Mouse (Mus musculus) liver, embryonic 16.5 days (tissue): ENCODE measurements at regions not wholly inside any gene's neighbourhood (a gene's known extent, or its start where the extent isn't known, plus 50 kb on each side); places are given as distances from the start of the nearest gene placed in this dataset.

Experiments used
- ATAC-seq: fragments of 200-750 bp; cut with Nextera tagmentation; 2 replicates; pipeline ENCODE4 v1.8.0; 2017; ENCODE audit warnings: low read depth, mild to moderate bottlenecking, moderate number of reproducible peaks, moderate library complexity
- H3K27ac ChIP-seq: fragments of 300-500 bp; sonication (generic); 2 replicates; pipeline ENCODE4 v1.5.1; 2014; ENCODE audit warnings: mild to moderate bottlenecking, low read length
- H3K27me3 ChIP-seq: fragments of 300-500 bp; sonication (generic); 2 replicates; pipeline ENCODE4 v1.6.1; 2014; ENCODE audit warnings: low read depth, low read length, mixed read lengths; ENCODE audit not compliant: control insufficient read depth, insufficient read depth
- H3K36me3 ChIP-seq: fragments of 300-500 bp; sonication (generic); 2 replicates; pipeline ENCODE4 v1.6.1; 2014; ENCODE audit warnings: mild to moderate bottlenecking; ENCODE audit not compliant: control insufficient read depth, insufficient read depth
- H3K4me1 ChIP-seq: fragments of 300-500 bp; sonication (generic); 2 replicates; pipeline ENCODE4 v1.6.1; 2014; ENCODE audit warnings: low read depth, low read length, mixed read lengths; ENCODE audit not compliant: control insufficient read depth
- H3K4me2 ChIP-seq: fragments of 300-500 bp; sonication (generic); 2 replicates; pipeline ENCODE4 v1.6.1; 2014; ENCODE audit warnings: low read depth, low read length, mixed read lengths
- H3K4me3 ChIP-seq: fragments of 300-500 bp; sonication (generic); 2 replicates; pipeline ENCODE4 v1.5.1; 2014; ENCODE audit warnings: low read depth, mild to moderate bottlenecking, low read length
- H3K9ac ChIP-seq: fragments of 300-500 bp; sonication (generic); 2 replicates; pipeline ENCODE4 v1.6.1; 2014; ENCODE audit warnings: low read depth, low read length
- H3K9me3 ChIP-seq: fragments of 300-500 bp; sonication (generic); replicated peaks from 2 replicates; pipeline ENCODE4 v1.6.1; 2016; ENCODE audit warnings: low read length; ENCODE audit not compliant: control insufficient read depth
- WGBS: fragments of 180-500 bp; shearing (Covaris S2); extraction: QIAGEN DNeasy Blood & Tissue Kit; methylation state at CpG from one replicate; pipeline ENCODE4 v1.1.7; 2014; ENCODE audit not compliant: insufficient replicate concordance; 5-methylcytosine and 5-hydroxymethylcytosine counted together

DNA sequence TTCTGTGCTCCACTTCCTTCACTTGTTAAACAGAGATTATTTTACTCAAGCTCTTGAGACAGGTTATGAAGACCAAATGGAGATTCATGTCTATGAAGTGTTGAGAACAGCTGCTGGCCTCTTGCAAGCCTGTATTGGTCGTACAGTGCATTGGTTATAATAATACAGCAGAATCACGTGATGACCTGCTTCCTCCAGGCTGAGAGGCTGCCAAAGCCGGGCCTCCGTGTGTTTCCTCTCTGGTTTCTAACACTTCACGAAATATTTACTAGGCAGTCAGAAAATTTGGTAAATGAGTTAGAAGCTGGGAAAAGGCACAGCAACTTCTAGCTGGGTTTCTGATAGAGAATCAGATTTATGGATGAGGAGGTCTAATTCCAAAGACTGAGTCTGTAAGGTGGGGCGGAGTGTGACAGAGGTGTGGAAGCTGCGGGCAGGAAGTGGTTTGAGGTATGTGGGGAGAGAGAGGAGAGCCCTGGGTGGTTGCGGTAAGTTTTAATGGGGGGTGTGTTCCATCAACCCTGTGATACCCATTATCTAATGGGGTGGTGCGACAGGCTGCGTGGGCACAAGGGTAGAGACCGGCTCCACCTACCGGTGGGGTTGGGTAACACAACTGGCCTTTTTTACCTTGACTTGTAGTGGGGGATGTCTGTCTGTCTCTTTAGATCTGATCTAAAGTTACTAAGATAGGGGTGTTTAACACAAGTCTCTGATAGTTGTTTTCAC is 159.5 kb downstream of the Plpp3 start:
- H3K4me3 ChIP-seq = no peak overlapping the region
- no peak for ATAC-seq

GRCm38 (mm10) chr4:105318421-105318820 is 161.3 kb downstream of the Plpp3 start:
- no peak overlapping the region for H3K4me2 ChIP-seq
- no peak overlapping the region for H3K27ac ChIP-seq
- no peak overlapping the region for H3K9ac ChIP-seq
- no peaks in the 10 kb centered on the region for H3K36me3 ChIP-seq
- ATAC-seq = no peak
- H3K9me3 ChIP-seq = no peaks in the 10 kb centered on the region
- WGBS = 46% methylated on average over 2 of the region's 2 CpGs
- no peaks in the 10 kb centered on the region for H3K27me3 ChIP-seq
- H3K4me1 ChIP-seq = no peaks in the 10 kb centered on the region
- no peak overlapping the region for H3K4me3 ChIP-seq

More for the DNA sequence above, 159.5 kb downstream of the Plpp3 start:
- no peaks in the 10 kb centered on the region for H3K27me3 ChIP-seq
- H3K27ac ChIP-seq = no peak overlapping the region
- H3K9me3 ChIP-seq = no peaks in the 10 kb centered on the region
- H3K36me3 ChIP-seq = no peaks in the 10 kb centered on the region
- WGBS = 25% methylated on average over 12 of the region's 12 CpGs
- H3K4me1 ChIP-seq = no peaks in the 10 kb centered on the region
- H3K9ac ChIP-seq = no peak overlapping the region
- no peak overlapping the region for H3K4me2 ChIP-seq

DNA sequence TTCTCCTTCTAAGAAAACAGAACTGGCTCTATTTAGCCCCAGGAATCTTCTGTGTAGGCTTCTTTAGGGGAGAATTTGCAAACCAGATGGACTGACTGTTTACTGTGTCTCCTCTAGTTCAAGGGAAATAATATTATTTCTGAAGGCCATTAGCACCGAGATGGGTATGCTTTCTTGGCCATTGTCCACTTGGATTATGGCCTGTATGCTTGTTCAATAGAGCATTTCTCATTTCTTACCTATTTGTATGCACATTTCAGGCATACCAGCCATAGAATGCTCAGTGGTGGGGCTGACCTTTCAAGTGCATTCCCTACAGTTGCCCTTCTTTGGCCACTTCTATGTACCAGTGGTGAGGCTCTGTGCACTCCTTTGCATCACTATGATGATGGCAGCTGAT is 166.3 kb downstream of the Plpp3 start:
- Histone ChIP-seq H3K27me3 (no peaks in the 10 kb centered on the region), H3K4me3 (no peak overlapping the region), H3K9ac (no peak overlapping the region), H3K36me3 (no peaks in the 10 kb centered on the region), H3K27ac (no peak overlapping the region), H3K4me1 (no peaks in the 10 kb centered on the region), H3K9me3 (no peaks in the 10 kb centered on the region), H3K4me2 (no peak overlapping the region)
- ATAC-seq = no peak
- 62% methylated on average over 1 of the region's 1 CpGs for WGBS

DNA sequence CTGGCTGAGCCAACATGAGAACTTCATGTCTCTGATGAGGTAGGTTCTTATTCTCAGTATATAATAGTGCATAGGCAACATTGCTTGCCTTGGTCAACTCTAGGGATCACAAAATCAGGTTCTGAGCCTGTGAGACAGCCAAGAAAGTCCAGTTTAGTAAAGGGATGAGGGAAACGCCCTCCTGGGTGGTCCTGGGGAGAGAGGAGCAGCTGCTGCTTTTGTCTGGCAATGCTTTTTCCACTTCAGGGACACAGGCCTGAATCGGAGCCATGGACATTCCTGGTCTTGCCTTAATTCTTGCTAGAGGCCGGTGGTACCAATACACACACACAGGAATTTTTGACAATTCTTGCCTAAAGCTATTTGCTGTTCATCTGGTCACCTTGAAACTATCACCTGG is 169.8 kb downstream of the Plpp3 start:
- H3K27ac ChIP-seq = no peak overlapping the region
- no peaks in the 10 kb centered on the region for H3K27me3 ChIP-seq
- H3K4me1 ChIP-seq = no peaks in the 10 kb centered on the region
- WGBS = 45% methylated on average over 3 of the region's 3 CpGs
- no peaks in the 10 kb centered on the region for H3K9me3 ChIP-seq
- no peak overlapping the region for H3K4me3 ChIP-seq
- H3K4me2 ChIP-seq = no peak overlapping the region
- H3K36me3 ChIP-seq = no peaks in the 10 kb centered on the region
- no peak for ATAC-seq
- no peak overlapping the region for H3K9ac ChIP-seq

GRCm38 (mm10) chr4:105327711-105328471 is 170.7 kb downstream of the Plpp3 start:
- Histone ChIP-seq H3K9ac (no peak overlapping the region), H3K27me3 (no peaks in the 10 kb centered on the region), H3K4me2 (no peak overlapping the region), H3K4me1 (no peaks in the 10 kb centered on the region), H3K4me3 (no peak overlapping the region), H3K27ac (no peak overlapping the region), H3K9me3 (no peaks in the 10 kb centered on the region), H3K36me3 (no peaks in the 10 kb centered on the region)
- ATAC-seq = no peak
- WGBS = 50% methylated on average over 5 of the region's 5 CpGs

GRCm38 (mm10) chr4:105328776-105329175 is 171.6 kb downstream of the Plpp3 start:
- Histone ChIP-seq H3K4me3 (no peak overlapping the region), H3K36me3 (no peaks in the 10 kb centered on the region), H3K9ac (no peak overlapping the region), H3K27me3 (no peaks in the 10 kb centered on the region), H3K4me2 (no peak overlapping the region), H3K4me1 (no peaks in the 10 kb centered on the region), H3K9me3 (no peaks in the 10 kb centered on the region), H3K27ac (no peak overlapping the region)
- ATAC-seq = peak; percentile 60; the same call in 1 of the 2 replicates
- 41% methylated on average over 10 of the region's 10 CpGs for WGBS

- H3K4me1 ChIP-seq = no peaks in the 10 kb centered on the region
- H3K27me3 ChIP-seq = no peaks in the 10 kb centered on the region
- no peak overlapping the region for H3K4me2 ChIP-seq
- no peak for ATAC-seq
- H3K9ac ChIP-seq = no peak overlapping the region
- H3K27ac ChIP-seq = no peak overlapping the region
- no peaks in the 10 kb centered on the region for H3K9me3 ChIP-seq
- WGBS = 77% methylated on average over 10 of the region's 10 CpGs
- H3K4me3 ChIP-seq = no peak overlapping the region
- H3K36me3 ChIP-seq = no peaks in the 10 kb centered on the region
Measured at GRCm38 (mm10) chr4:105332081-105332480, 174.9 kb downstream of the Plpp3 start.

GRCm38 (mm10) chr4:105335872-105336271 is 178.7 kb downstream of the Plpp3 start:
- Histone ChIP-seq H3K9ac (no peak overlapping the region), H3K4me1 (no peaks in the 10 kb centered on the region), H3K9me3 (no peaks in the 10 kb centered on the region), H3K27me3 (no peaks in the 10 kb centered on the region), H3K36me3 (no peaks in the 10 kb centered on the region), H3K4me2 (no peak overlapping the region), H3K27ac (no peak overlapping the region), H3K4me3 (no peak overlapping the region)
- WGBS = 36% methylated on average over 1 of the region's 1 CpGs
- no peak for ATAC-seq

- H3K4me1 ChIP-seq = no peaks in the 10 kb centered on the region
- H3K4me2 ChIP-seq = no peak overlapping the region
- 45% methylated on average over 4 of the region's 4 CpGs for WGBS
- no peaks in the 10 kb centered on the region for H3K9me3 ChIP-seq
- H3K4me3 ChIP-seq = no peak overlapping the region
- H3K9ac ChIP-seq = no peak overlapping the region
- H3K36me3 ChIP-seq = no peaks in the 10 kb centered on the region
- ATAC-seq = no peak
- H3K27me3 ChIP-seq = no peaks in the 10 kb centered on the region
- H3K27ac ChIP-seq = no peak overlapping the region
Measured at GRCm38 (mm10) chr4:105336557-105336956, 179.4 kb downstream of the Plpp3 start.
